Mouse (Mus musculus) limb, embryonic 11.5 days (tissue): ENCODE measurements around the gene 4930522H14Rik. TPM values are rescaled to one million over a fixed set of nuclear protein-coding genes. Genes with fewer than 3 reads are reported as not detected.
A peak's percentile ranks its signal among the peaks of the same experiment; 100 is the strongest.

Experiments
- ATAC-seq: fragments of 200-750 bp; cut with Nextera tagmentation; 2 replicates; pipeline ENCODE4 v1.8.0; 2017; ENCODE audit warnings: low read depth; ENCODE audit not compliant: insufficient number of reproducible peaks, low FRiP score, low TSS enrichment
- DNase-seq: peaks from one replicate; pipeline ENCODE4 v3.0.0-alpha.2; 2015; ENCODE audit warnings: low spot score
- H3K27ac ChIP-seq: fragments of 300-500 bp; sonication (generic); replicated peaks from 2 replicates; pipeline ENCODE4 v1.5.1; 2014; ENCODE audit warnings: low read depth, mild to moderate bottlenecking, low read length
- H3K27me3 ChIP-seq: fragments of 300-500 bp; sonication (generic); 2 replicates; pipeline ENCODE4 v1.6.1; 2014; ENCODE audit warnings: mild to moderate bottlenecking, low read length, mixed read lengths; ENCODE audit not compliant: control insufficient read depth, insufficient read depth
- H3K36me3 ChIP-seq: fragments of 300-500 bp; sonication (generic); 2 replicates; pipeline ENCODE4 v1.6.1; 2014; ENCODE audit warnings: mild to moderate bottlenecking, low read length, moderate library complexity, mixed read lengths; ENCODE audit not compliant: control insufficient read depth, insufficient read depth
- H3K4me1 ChIP-seq: fragments of 300-500 bp; sonication (generic); 2 replicates; pipeline ENCODE4 v1.6.1; 2014; ENCODE audit warnings: low read length, mixed read lengths; ENCODE audit not compliant: control insufficient read depth, insufficient read depth
- H3K4me2 ChIP-seq: fragments of 300-500 bp; sonication (generic); 2 replicates; pipeline ENCODE4 v1.6.1; 2014; ENCODE audit warnings: low read depth, mild to moderate bottlenecking, moderate library complexity; ENCODE audit not compliant: severe bottlenecking
- H3K4me3 ChIP-seq: fragments of 300-500 bp; sonication (generic); 2 replicates; pipeline ENCODE4 v1.5.1; 2014; ENCODE audit warnings: low read depth, low read length
- H3K9ac ChIP-seq: fragments of 300-500 bp; sonication (generic); 2 replicates; pipeline ENCODE4 v1.6.1; 2014; ENCODE audit warnings: mild to moderate bottlenecking, low read length
- H3K9me3 ChIP-seq: fragments of 300-500 bp; sonication (generic); 2 replicates; pipeline ENCODE4 v1.6.1; 2016; ENCODE audit warnings: low read length; ENCODE audit not compliant: control insufficient read depth
- WGBS: fragments of 180-500 bp; shearing (Covaris S2); extraction: QIAGEN DNeasy Blood & Tissue Kit; methylation state at CpG from one replicate; pipeline ENCODE4 v1.1.7; 2014; 5-methylcytosine and 5-hydroxymethylcytosine counted together
- polyA plus RNA-seq: library from polyadenylated mRNA; unstranded; fragments of >200 nt; fragmentation: Nextera tagmentation; extraction: Ambion mirVana; gene quantifications from 2 replicates; pipeline ENCODE4 v1.2.1, GENCODE M21; 2014

Gene 4930522H14Rik
- polyA plus RNA-seq, 1 experiment from 2014 or later = not detected

DNA sequence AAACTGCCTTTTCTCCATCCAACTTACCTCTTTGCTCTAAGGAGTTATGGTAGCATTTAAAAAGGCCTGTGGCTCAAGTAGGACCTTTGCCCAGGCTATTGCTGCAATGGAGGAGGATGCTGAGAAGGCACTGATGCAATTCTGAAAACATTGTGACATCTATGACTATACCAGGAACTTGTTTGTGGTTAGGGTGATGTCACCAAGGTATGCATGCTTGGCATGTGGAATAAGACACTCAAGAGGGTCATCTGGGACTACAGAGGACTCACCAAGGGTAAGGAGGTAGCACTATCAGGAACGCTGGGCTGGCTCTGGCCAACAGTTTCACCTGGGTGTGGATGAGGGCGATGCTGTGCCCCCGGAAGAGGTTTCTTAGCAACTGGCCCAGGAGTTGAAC is 46.5 kb downstream of the 4930522H14Rik start, which contains the start of gene Rnf11:
Gene Rnf11 (minus strand): TSS at position 108 of the 400 bp plus-strand sequence.
- DNase-seq = no peak
- H3K9ac ChIP-seq = no peak within 1 kb of the TSS
- H3K4me3 ChIP-seq = no peak within 1 kb of the TSS
- no peaks in the 10 kb centered on the region for H3K4me1 ChIP-seq
- no peaks in the 10 kb centered on the region for H3K27me3 ChIP-seq
- no peak for ATAC-seq
- 85% methylated on average over 3 of the region's 3 CpGs for WGBS
- no peaks in the 10 kb centered on the region for H3K9me3 ChIP-seq
- no peak within 1 kb of the TSS for H3K4me2 ChIP-seq
- H3K27ac ChIP-seq = no peak within 1 kb of the TSS
- H3K36me3 ChIP-seq = no peaks in the 10 kb centered on the region

DNA sequence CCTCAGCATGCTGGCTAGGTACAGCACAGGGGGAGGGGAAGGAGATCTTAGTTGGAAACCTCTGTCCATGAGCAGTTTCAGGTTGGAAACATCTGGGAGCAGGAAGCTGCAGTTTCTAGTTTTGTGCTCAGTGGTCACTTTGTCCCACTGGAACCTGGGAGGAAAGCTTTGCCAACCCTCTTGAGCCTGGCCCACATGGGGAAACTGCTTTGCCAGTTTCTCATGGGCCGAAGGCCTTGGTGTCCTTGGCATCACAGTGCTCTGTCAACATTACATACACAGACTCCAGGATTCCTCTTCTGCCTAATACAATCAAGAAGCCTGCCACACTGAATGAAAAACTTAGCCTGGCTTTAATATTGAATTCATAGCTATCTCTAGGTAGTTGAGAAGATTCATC is 48.4 kb downstream of the 4930522H14Rik start:
- Histone ChIP-seq H3K4me3 (no peak overlapping the region), H3K27me3 (no peaks in the 10 kb centered on the region), H3K4me2 (no peak overlapping the region), H3K27ac (no peak overlapping the region), H3K9me3 (no peaks in the 10 kb centered on the region), H3K36me3 (no peaks in the 10 kb centered on the region), H3K4me1 (no peaks in the 10 kb centered on the region), H3K9ac (no peak overlapping the region)
- DNase-seq = no peak
- ATAC-seq = no peak
- WGBS = 96% methylated on average over 1 of the region's 1 CpGs

DNA sequence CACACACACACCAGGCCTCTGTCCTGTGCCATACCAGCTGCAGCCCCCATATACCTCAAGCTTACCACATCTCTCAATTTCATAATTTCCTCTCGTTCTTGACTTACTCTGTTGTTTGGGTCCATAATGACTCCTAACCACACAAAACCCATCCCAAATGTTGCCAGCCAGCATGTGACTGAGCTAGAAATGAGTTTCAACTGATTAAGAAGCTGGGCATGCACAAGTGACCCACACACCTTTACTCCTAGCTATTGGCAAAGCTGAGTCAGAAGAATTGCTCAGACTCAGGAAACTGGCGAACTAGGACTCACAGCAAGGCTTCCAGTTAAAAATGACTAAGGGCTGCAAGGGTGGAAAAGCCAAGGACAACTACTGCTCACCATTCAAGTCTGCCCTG is 49.7 kb downstream of the 4930522H14Rik start:
- DNase-seq (no peak), ATAC-seq (no peak)
- H3K9ac ChIP-seq = no peak overlapping the region
- no peaks in the 10 kb centered on the region for H3K27me3 ChIP-seq
- no peak overlapping the region for H3K4me2 ChIP-seq
- no peak overlapping the region for H3K27ac ChIP-seq
- no peaks in the 10 kb centered on the region for H3K36me3 ChIP-seq
- H3K4me3 ChIP-seq = no peak overlapping the region
- no peaks in the 10 kb centered on the region for H3K4me1 ChIP-seq
- H3K9me3 ChIP-seq = no peaks in the 10 kb centered on the region
- 78% methylated on average over 2 of the region's 2 CpGs for WGBS

DNA sequence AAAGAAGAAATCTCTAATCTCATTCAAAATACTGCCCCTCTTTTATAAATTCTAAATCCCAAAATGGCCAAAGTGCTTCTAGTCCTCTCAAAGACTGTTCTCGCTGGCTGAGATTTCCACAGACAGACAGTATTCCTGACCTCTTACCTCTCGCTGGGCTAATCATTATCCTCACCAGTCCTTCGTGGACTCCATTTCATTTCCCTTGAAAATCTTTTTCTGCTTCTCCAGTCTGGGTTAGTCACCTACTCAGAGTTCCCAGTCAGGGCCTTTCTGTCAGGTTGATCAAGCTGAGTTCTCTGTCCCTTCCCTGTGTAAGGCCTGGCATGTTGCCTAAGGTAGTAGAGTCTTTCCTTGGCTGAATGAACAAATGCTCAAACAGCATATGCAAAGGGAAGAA is 53.6 kb downstream of the 4930522H14Rik start:
- H3K27me3 ChIP-seq = no peaks in the 10 kb centered on the region
- no peak overlapping the region for H3K4me2 ChIP-seq
- H3K4me1 ChIP-seq = 0 out of 2 replicates have a peak, but pooled peaks cover 3% of the 10 kb centered on the region
- no peak overlapping the region for H3K9ac ChIP-seq
- H3K36me3 ChIP-seq = peaks cover 3% of the 10 kb centered on the region; the same call in 1 of the 2 replicates
- H3K4me3 ChIP-seq = no peak overlapping the region
- 94% methylated on average over 3 of the region's 3 CpGs for WGBS
- H3K9me3 ChIP-seq = no peaks in the 10 kb centered on the region
- ATAC-seq = no peak
- H3K27ac ChIP-seq = no peak overlapping the region
- DNase-seq = no peak

DNA sequence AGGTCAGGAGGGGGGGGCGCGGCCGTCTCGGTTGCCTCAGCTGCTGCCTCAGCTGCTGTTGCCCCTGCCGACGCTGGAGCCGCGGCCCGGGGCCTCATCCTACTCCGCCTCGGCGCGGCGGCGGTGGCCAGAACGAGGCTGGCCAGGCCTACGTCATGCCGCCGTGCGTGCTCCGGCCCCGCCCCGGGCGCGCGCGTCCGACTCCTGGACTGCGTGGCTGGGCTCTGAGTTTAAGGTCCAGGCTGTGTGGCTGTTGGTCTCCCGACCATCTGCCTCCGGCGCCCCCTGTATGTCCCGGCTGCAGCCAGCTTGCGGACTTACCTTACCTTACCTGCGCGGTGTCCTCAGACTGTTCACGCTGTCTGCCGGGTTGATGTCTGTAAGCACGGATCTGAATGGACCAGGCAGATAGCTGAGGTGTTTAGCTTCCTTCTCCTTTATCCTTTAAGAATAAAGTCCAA is 54.5 kb downstream of the 4930522H14Rik start:
- peak overlapping the region; percentile 94 for H3K27ac ChIP-seq
- under 1% methylated on average over 35 of the region's 39 CpGs for WGBS
- peak overlapping the region; percentile 85 for H3K4me3 ChIP-seq
- peak overlapping the region; percentile 70 for H3K4me2 ChIP-seq
- DNase-seq (peak; percentile 93), ATAC-seq (peak; percentile 99)
- no peaks in the 10 kb centered on the region for H3K27me3 ChIP-seq
- peaks cover 3% of the 10 kb centered on the region; the same call in 1 of the 2 replicates for H3K36me3 ChIP-seq
- 0 out of 2 replicates have a peak, but pooled peaks cover 3% of the 10 kb centered on the region for H3K4me1 ChIP-seq
- no peaks in the 10 kb centered on the region for H3K9me3 ChIP-seq
- H3K9ac ChIP-seq = peak overlapping the region; percentile 96

DNA sequence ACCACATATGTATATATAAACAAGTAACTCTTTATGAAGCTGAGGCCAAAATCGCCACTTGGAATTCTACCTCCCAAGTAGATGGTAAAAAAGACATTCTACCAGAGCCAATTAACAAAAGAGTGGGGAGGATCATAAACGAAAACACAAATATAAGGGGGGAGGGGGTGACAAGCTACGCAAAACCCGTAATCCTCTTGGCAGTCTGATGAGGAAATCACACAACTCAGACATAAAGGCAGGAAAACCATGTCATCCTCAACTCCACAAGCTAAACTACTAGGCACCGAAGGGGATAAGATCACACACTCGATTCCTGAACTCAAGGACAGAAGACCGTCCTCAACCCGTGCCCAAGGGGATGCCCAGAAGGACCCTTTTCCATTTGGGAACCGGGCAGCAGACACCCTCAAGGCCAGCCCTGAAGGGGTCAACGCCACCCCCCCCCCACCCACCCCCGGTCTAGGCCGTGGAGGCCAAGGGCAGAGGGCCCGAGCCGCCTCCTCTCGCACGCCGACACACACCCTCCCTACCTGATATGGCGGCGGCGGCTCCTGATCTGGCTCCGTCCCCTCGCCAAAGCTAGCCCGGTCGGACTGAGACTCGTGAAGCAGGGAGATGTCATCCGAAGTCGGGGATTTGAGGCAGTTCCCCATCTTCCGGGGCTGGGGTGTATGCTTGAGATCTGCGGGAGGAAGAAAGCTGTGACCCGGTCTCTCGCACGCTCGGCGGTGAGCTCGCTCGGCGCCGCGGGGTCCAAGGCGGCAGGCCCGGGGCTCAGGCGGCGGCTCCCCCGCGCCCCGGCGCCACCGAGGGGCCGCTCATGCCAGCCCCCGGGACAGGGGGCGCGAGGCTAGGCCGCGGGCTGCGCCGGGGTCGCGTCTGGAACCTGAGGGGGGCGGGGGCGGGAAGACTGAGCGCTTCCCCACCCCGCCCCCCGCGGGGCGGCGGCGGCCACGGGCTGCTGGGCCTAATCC is 55.2 kb downstream of the 4930522H14Rik start:
- H3K9ac ChIP-seq = peak overlapping the region; percentile 96
- under 1% methylated on average over 52 of the region's 68 CpGs for WGBS
- H3K27me3 ChIP-seq = no peaks in the 10 kb centered on the region
- H3K4me2 ChIP-seq = peak overlapping the region; percentile 70
- H3K27ac ChIP-seq = peak overlapping the region; percentile 94
- no peaks in the 10 kb centered on the region for H3K9me3 ChIP-seq
- 0 out of 2 replicates have a peak, but pooled peaks cover 3% of the 10 kb centered on the region for H3K4me1 ChIP-seq
- peak overlapping the region; percentile 85 for H3K4me3 ChIP-seq
- ATAC-seq (peak; percentile 71), DNase-seq (peak; percentile 73)
- peaks cover 3% of the 10 kb centered on the region; the same call in 1 of the 2 replicates for H3K36me3 ChIP-seq

DNA sequence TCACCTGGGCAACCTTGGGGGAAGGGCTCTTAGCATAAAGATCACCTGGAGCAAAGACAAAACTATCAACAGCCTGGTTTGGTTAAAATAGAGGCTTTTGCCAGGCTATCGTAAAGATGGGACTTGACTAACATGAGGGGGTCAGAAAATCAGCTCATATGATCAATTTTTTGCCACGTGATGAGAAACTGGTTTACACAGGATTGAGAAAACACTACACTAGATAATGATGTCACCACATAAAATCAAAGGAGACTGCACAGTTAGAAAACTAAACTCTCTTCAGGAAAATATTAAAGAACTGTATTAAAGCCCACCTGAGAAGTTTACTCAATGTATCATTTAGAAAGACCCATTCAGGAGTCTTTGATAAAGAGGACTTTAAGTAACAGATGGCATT is 56.0 kb downstream of the 4930522H14Rik start:
- no peak for ATAC-seq
- H3K36me3 ChIP-seq = peaks cover 3% of the 10 kb centered on the region; the same call in 1 of the 2 replicates
- no peak overlapping the region for H3K9ac ChIP-seq
- H3K9me3 ChIP-seq = no peaks in the 10 kb centered on the region
- WGBS = 63% methylated on average over 2 of the region's 2 CpGs
- H3K4me3 ChIP-seq = peak overlapping the region; percentile 85
- no peak for DNase-seq
- no peaks in the 10 kb centered on the region for H3K27me3 ChIP-seq
- H3K27ac ChIP-seq = no peak overlapping the region
- H3K4me2 ChIP-seq = peak overlapping the region; percentile 70
- 0 out of 2 replicates have a peak, but pooled peaks cover 3% of the 10 kb centered on the region for H3K4me1 ChIP-seq

DNA sequence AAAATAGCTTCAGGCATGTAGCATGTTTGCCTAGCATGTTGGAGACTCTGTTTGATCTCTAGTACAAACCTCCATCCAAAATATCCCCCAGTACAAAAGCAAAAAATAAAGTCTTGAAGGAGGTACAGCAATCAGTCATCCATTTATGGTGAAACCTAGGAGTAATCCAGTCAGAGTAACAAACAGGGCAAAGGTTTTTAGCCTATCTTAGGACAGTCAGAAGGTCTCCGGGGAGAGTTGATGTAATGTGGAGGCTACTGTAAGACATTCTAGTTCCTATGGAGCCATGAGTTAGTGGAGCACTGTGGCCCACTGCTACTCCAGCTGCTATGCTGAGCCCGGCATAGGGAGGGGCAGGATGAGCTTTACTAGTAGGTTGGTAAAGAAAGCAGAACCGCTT is 58.5 kb downstream of the 4930522H14Rik start:
- H3K36me3 ChIP-seq = peaks cover 3% of the 10 kb centered on the region; the same call in 1 of the 2 replicates
- H3K4me2 ChIP-seq = no peak overlapping the region
- WGBS = 91% methylated on average over 3 of the region's 3 CpGs
- H3K9me3 ChIP-seq = no peaks in the 10 kb centered on the region
- DNase-seq (no peak), ATAC-seq (no peak)
- H3K27me3 ChIP-seq = no peaks in the 10 kb centered on the region
- H3K4me3 ChIP-seq = no peak overlapping the region
- no peak overlapping the region for H3K9ac ChIP-seq
- no peak overlapping the region for H3K27ac ChIP-seq
- 0 out of 2 replicates have a peak, but pooled peaks cover 3% of the 10 kb centered on the region for H3K4me1 ChIP-seq
